Mouse (Mus musculus) heart, postnatal 0 days (tissue): ENCODE data around the gene Fam78b.

Experiments
- CTCF ChIP-seq: IDR thresholded peaks from 2 replicates; pipeline ENCODE4 v1.5.1; 2016; ENCODE audit warnings: antibody characterized with exemption, control low read depth, low read depth
- EP300 ChIP-seq: IDR thresholded peaks from 2 replicates; pipeline ENCODE4 v1.6.1; 2016; ENCODE audit warnings: antibody characterized with exemption, low read depth

DNA sequence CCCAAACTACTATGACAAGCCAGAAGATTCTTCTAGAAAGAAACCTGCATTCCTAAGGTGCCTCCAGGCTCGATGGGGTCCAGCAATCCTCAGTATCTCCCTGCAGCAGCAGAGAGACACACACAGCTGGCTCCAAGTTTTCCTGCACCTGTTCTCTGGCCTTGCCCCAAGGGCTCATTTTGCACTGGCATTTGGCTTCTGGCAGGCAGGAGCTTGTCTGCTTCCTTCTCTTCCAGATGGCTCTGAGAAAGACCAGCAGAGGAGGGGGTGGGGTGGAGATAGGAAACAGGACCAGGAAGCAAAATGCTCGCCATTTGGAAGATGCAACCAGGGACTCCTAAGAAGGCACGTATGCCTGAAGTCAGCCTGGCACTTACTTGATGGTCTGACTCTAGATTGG lies 15.1 kb downstream of the Fam78b start:
- TF ChIP-seq CTCF = no peak
- TF ChIP-seq EP300 = no peak
